Mouse (Mus musculus) hindbrain, embryonic 12.5 days (tissue): Measurements from ENCODE around the gene Fbxl18. TPM values are rescaled to one million over a fixed set of nuclear protein-coding genes. Genes with fewer than 3 reads are reported as not detected.

Experiments
- ATAC-seq: fragments of 200-750 bp; cut with Nextera tagmentation; 2 replicates; pipeline ENCODE4 v1.8.0; 2017; ENCODE audit warnings: moderate TSS enrichment; ENCODE audit not compliant: low FRiP score
- H3K27ac ChIP-seq: fragments of 300-500 bp; sonication (generic); 2 replicates; pipeline ENCODE4 v1.5.1; 2016; ENCODE audit warnings: mild to moderate bottlenecking
- H3K27me3 ChIP-seq: fragments of 300-500 bp; sonication (generic); 2 replicates; pipeline ENCODE4 v1.6.1; 2016; ENCODE audit warnings: mild to moderate bottlenecking
- H3K36me3 ChIP-seq: fragments of 300-500 bp; sonication (generic); 2 replicates; pipeline ENCODE4 v1.6.1; 2016; ENCODE audit warnings: mild to moderate bottlenecking
- H3K4me1 ChIP-seq: fragments of 300-500 bp; sonication (generic); 2 replicates; pipeline ENCODE4 v1.6.1; 2016
- H3K4me2 ChIP-seq: fragments of 300-500 bp; sonication (generic); replicated peaks from 2 replicates; pipeline ENCODE4 v1.6.1; 2016; ENCODE audit warnings: mild to moderate bottlenecking
- H3K4me3 ChIP-seq: fragments of 300-500 bp; sonication (generic); 2 replicates; pipeline ENCODE4 v1.5.1; 2016; ENCODE audit warnings: mild to moderate bottlenecking
- H3K9ac ChIP-seq: fragments of 300-500 bp; sonication (generic); 2 replicates; pipeline ENCODE4 v1.6.1; 2016; ENCODE audit warnings: mild to moderate bottlenecking, moderate library complexity
- H3K9me3 ChIP-seq: fragments of 300-500 bp; sonication (generic); replicated peaks from 2 replicates; pipeline ENCODE4 v1.6.1; 2016; ENCODE audit warnings: mild to moderate bottlenecking
- WGBS: fragments of 180-500 bp; shearing (Covaris S2); methylation state at CpG from one replicate; pipeline ENCODE4 v1.1.7; 2016; 5-methylcytosine and 5-hydroxymethylcytosine counted together
- polyA plus RNA-seq: library from polyadenylated mRNA; unstranded; fragments of >200 nt; fragmentation: Nextera tagmentation; extraction: Ambion mirVana; gene quantifications from 2 replicates; pipeline ENCODE4 v1.2.1, GENCODE M21; 2016

Fbxl18 gene
- polyA plus RNA-seq, 1 experiment from 2014 or later: 24.6 TPM

DNA sequence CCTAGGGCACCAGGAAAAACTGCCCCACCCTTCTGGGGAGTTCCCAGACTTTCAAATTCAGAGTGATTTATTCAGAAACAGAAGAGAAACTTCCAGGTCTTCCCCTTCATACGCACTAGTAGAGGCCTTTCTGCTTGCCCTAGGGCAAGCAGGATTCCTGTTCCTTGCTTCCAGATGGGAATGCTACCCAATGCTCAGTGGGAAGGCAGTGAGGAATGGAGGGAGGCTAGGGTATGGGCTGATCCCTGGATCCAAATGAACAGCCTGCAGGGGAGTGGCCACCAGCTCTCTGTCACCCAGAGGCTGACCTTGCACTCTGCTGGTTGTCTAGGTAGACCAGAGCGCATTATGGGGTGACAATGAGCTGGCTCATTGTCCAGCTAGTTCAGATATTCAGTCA is 16.4 kb upstream of the Fbxl18 start:
- WGBS: 77% methylated on average over 2 of the region's 2 CpGs

DNA sequence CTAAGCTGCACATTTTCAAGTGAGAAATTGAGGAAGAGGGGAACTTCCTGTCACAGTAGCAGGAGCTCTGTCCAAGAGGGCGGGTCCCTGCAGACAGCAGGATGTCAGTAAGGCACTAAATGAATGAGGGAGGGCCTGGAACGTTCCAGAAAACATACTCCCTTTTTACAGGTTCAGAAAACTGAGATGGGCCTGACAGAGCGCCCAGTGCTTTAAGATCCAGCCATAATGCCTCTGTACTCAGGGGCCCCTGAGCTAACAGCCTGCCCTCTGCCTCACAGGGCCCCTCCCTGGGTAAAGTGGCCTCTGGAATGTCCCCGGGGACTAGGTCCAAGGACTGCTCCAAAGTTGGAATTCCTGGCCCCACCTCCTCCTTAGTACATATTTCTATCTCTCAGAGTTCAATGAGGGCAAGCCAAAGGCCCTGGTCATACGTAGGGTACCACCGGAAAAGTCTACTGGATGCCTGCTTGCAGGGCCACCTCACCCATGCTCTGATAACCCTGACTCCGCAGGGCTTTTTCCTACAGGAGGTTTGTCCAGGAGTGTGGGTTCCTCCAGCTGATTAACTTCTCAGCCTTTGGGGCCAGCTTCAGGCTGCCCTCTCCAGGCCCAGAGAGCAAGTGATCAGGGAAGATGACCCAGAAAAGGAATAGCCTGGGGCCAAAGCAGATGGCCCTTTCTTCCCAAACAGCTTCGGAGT is 14.5 kb upstream of the Fbxl18 start:
- no peak for ATAC-seq
- H3K9me3 ChIP-seq: no peaks in the 10 kb centered on the region
- 54% methylated on average over 8 of the region's 8 CpGs for WGBS
- H3K27ac ChIP-seq: peak overlapping the region; percentile 100
- peaks cover 34% of the 10 kb centered on the region for H3K4me1 ChIP-seq
- H3K4me2 ChIP-seq: no peak overlapping the region
- H3K36me3 ChIP-seq: peaks cover 8% of the 10 kb centered on the region
- H3K27me3 ChIP-seq: no peaks in the 10 kb centered on the region
- H3K9ac ChIP-seq: 0 out of 2 replicates have a peak overlapping the region, but pooled peaks have one; percentile 38
- H3K4me3 ChIP-seq: no peak overlapping the region

More for the DNA sequence above, 16.4 kb upstream of the Fbxl18 start:
- Histone ChIP-seq H3K4me3 (no peak overlapping the region), H3K27me3 (no peaks in the 10 kb centered on the region), H3K9me3 (no peaks in the 10 kb centered on the region), H3K4me1 (peaks cover 31% of the 10 kb centered on the region), H3K9ac (no peak overlapping the region), H3K4me2 (no peak overlapping the region), H3K27ac (no peak overlapping the region), H3K36me3 (no peaks in the 10 kb centered on the region)
- ATAC-seq: no peak

DNA sequence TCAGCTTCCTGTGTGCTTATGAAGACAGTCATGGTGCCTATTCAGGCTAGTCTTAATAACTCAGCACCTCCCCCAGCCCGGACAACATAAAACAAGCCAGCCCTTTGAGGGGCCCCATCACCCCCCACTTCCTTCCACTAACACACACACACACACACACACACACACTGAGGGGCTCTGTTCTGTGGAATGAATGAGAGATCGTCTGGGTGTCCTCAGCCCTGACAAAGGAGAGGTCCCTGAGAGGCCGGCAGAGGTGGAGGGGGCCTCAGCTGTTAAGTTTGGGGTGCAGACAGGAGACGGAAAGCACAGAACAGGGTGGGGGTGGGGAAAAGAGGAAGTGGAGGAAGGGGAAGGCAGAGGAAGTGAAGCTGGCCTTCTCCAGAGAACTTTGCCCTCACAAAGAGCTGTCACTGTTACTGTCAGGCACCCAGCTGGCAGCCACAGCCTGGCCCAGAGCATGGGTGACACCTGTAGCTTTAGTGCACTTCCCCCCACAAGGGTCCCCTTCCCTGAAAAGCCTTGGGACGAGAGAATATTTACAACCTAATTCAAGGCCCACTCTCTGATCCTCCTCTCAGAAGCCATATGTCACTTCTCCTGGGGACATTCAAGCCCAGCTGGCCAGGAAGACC is 13.8 kb upstream of the Fbxl18 start:
- 36% methylated on average over 5 of the region's 5 CpGs for WGBS
- Histone ChIP-seq H3K4me3 (no peak overlapping the region), H3K4me2 (no peak overlapping the region), H3K9me3 (no peaks in the 10 kb centered on the region), H3K27ac (peak overlapping the region; percentile 100), H3K4me1 (peaks cover 41% of the 10 kb centered on the region), H3K27me3 (no peaks in the 10 kb centered on the region), H3K36me3 (peaks cover 15% of the 10 kb centered on the region), H3K9ac (peak overlapping the region; percentile 38)
- no peak for ATAC-seq

- 76% methylated on average over 5 of the region's 5 CpGs for WGBS
- Histone ChIP-seq H3K9ac (peak overlapping the region; percentile 74), H3K9me3 (no peaks in the 10 kb centered on the region), H3K4me2 (peak overlapping the region; percentile 83), H3K27me3 (no peaks in the 10 kb centered on the region), H3K27ac (peak overlapping the region; percentile 100), H3K36me3 (peaks cover 24% of the 10 kb centered on the region), H3K4me1 (peaks cover 47% of the 10 kb centered on the region), H3K4me3 (peak overlapping the region; percentile 97; the same call in 1 of the 2 replicates)
- no peak for ATAC-seq
Observed at GRCm38 (mm10) chr5:142907803-142908559, 12.8 kb upstream of the Fbxl18 start.

- ATAC-seq: peak; percentile 9; the same call in 1 of the 2 replicates
- H3K27ac ChIP-seq: peak overlapping the region; percentile 100
- peaks cover 31% of the 10 kb centered on the region for H3K36me3 ChIP-seq
- peak overlapping the region; percentile 74 for H3K9ac ChIP-seq
- peaks cover 54% of the 10 kb centered on the region for H3K4me1 ChIP-seq
- H3K4me2 ChIP-seq: peak overlapping the region; percentile 83
- H3K27me3 ChIP-seq: no peaks in the 10 kb centered on the region
- no peaks in the 10 kb centered on the region for H3K9me3 ChIP-seq
- WGBS: 30% methylated on average over 14 of the region's 14 CpGs
- peak overlapping the region; percentile 97 for H3K4me3 ChIP-seq
Observed at GRCm38 (mm10) chr5:142907048-142907802, 12.0 kb upstream of the Fbxl18 start.

- H3K36me3 ChIP-seq: peaks cover 38% of the 10 kb centered on the region
- no peaks in the 10 kb centered on the region for H3K9me3 ChIP-seq
- H3K27me3 ChIP-seq: no peaks in the 10 kb centered on the region
- peak within 1 kb of the TSS; percentile 97 for H3K4me3 ChIP-seq
- H3K9ac ChIP-seq: peak within 1 kb of the TSS; percentile 100
- peak; percentile 82 for ATAC-seq
- peak within 1 kb of the TSS; percentile 100 for H3K27ac ChIP-seq
- WGBS: under 1% methylated on average over 40 of the region's 41 CpGs
- H3K4me1 ChIP-seq: peaks cover 57% of the 10 kb centered on the region
- peak within 1 kb of the TSS; percentile 91 for H3K4me2 ChIP-seq
Observed at GRCm38 (mm10) chr5:142906532-142907047, 11.4 kb upstream of the Fbxl18 start, which contains the start of gene Actb. TSS of gene Actb (minus strand) at chr5:142906754.

- H3K4me1 ChIP-seq: peaks cover 57% of the 10 kb centered on the region
Observed at GRCm38 (mm10) chr5:142905725-142906531, 10.7 kb upstream of the Fbxl18 start.

DNA sequence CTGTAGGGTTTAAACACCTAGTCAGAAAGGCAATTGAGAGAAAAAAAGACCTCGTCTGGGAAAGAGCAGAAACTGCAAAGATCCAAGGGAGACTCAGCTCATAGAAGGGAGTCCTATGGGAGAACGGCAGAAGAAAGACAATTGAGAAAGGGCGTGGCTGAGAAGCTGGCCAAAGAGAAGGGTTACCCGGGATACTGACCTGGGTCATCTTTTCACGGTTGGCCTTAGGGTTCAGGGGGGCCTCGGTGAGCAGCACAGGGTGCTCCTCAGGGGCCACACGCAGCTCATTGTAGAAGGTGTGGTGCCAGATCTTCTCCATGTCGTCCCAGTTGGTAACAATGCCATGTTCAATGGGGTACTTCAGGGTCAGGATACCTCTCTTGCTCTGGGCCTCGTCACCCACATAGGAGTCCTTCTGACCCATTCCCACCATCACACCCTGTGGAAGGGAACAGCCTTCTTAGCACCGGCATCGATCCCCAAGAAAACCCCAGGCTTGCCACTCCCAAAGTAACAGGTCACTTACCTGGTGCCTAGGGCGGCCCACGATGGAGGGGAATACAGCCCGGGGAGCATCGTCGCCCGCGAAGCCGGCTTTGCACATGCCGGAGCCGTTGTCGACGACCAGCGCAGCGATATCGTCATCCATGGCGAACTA is 9.9 kb upstream of the Fbxl18 start:
- Histone ChIP-seq H3K27me3 (no peaks in the 10 kb centered on the region), H3K4me2 (peak overlapping the region; percentile 91), H3K27ac (peak overlapping the region; percentile 100), H3K4me3 (peak overlapping the region; percentile 97), H3K36me3 (peaks cover 50% of the 10 kb centered on the region), H3K9ac (peak overlapping the region; percentile 100), H3K9me3 (no peaks in the 10 kb centered on the region), H3K4me1 (peaks cover 57% of the 10 kb centered on the region)
- 5% methylated on average over 27 of the region's 27 CpGs for WGBS
- ATAC-seq: peak; percentile 22

More at GRCm38 (mm10) chr5:142905725-142906531, 10.7 kb upstream of the Fbxl18 start:
- Histone ChIP-seq H3K27me3 (no peaks in the 10 kb centered on the region), H3K36me3 (peaks cover 44% of the 10 kb centered on the region), H3K9ac (peak overlapping the region; percentile 100), H3K4me2 (peak overlapping the region; percentile 91), H3K4me3 (peak overlapping the region; percentile 97), H3K27ac (peak overlapping the region; percentile 100), H3K9me3 (no peaks in the 10 kb centered on the region)
- ATAC-seq: peak; percentile 85
- WGBS: under 1% methylated on average over 82 of the region's 84 CpGs

DNA sequence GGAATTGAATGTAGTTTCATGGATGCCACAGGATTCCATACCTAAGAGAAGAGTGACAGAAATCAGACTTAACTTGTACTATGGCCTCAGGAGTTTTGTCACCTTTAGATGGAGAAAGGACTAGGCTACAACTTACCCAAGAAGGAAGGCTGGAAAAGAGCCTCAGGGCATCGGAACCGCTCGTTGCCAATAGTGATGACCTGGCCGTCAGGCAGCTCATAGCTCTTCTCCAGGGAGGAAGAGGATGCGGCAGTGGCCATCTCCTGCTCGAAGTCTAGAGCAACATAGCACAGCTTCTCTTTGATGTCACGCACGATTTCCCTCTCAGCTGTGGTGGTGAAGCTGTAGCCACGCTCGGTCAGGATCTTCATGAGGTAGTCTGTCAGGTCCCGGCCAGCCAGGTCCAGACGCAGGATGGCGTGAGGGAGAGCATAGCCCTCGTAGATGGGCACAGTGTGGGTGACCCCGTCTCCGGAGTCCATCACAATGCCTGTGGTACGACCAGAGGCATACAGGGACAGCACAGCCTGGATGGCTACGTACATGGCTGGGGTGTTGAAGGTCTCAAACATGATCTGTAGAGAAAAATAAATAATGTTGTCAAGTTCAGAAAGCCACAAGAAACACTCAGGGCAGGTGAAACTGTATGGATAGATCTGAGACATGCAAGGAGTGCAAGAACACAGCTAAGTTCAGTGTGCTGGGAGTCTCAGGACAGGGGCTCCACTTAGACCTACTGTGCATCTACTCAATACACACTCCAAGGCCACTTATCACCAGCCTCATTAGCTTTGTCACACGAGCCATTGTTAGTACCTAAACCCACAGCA is 9.2 kb upstream of the Fbxl18 start:
- no peak for ATAC-seq
- Histone ChIP-seq H3K9me3 (no peaks in the 10 kb centered on the region), H3K36me3 (peaks cover 57% of the 10 kb centered on the region), H3K4me3 (peak overlapping the region; percentile 97), H3K9ac (peak overlapping the region; percentile 100), H3K4me1 (peaks cover 51% of the 10 kb centered on the region), H3K27ac (peak overlapping the region; percentile 100), H3K27me3 (no peaks in the 10 kb centered on the region), H3K4me2 (peak overlapping the region; percentile 91)
- 76% methylated on average over 19 of the region's 19 CpGs for WGBS
